Mouse (Mus musculus): ENCODE results near the gene Lcn4.
A peak's percentile ranks its signal among the peaks of the same experiment; 100 is the strongest.

The Lcn4 gene

GRCm38 (mm10) chr2:26671182-26671581 lies at the start of gene Lcn4:
Lcn4 (minus strand) TSS chr2:26671282.
- DNase-seq (ENCODE audit: low spot score), result no peak

GRCm38 (mm10) chr2:26686171-26686675 lies 15.1 kb upstream of the Lcn4 start:
- DNase-seq (ENCODE audit: low spot score), result no peak

- DNase-seq (ENCODE audit: low spot score), result no peak
Measured at GRCm38 (mm10) chr2:26668746-26669145, 2.3 kb downstream of the Lcn4 start.

- peak; percentile 36 for DNase-seq (ENCODE audit: low spot score)
Measured at GRCm38 (mm10) chr2:26663551-26663950, 7.5 kb downstream of the Lcn4 start.

GRCm38 (mm10) chr2:26663112-26663511 lies 8.0 kb downstream of the Lcn4 start:
- DNase-seq (ENCODE audit: low spot score), result no peak

- no peak for DNase-seq (ENCODE audit: low spot score)
Measured at GRCm38 (mm10) chr2:26662509-26662882, 8.6 kb downstream of the Lcn4 start.

GRCm38 (mm10) chr2:26661768-26662508 lies 9.1 kb downstream of the Lcn4 start:
- no peak for DNase-seq (ENCODE audit: low spot score)

- no peak for DNase-seq (ENCODE audit: low spot score)
Measured at GRCm38 (mm10) chr2:26661143-26661752, 9.8 kb downstream of the Lcn4 start.

GRCm38 (mm10) chr2:26657426-26657825 lies 13.7 kb downstream of the Lcn4 start:
- DNase-seq (ENCODE audit: low spot score), result no peak

- no peak for DNase-seq (ENCODE audit: low spot score)
Measured at GRCm38 (mm10) chr2:26654687-26655086, 16.4 kb downstream of the Lcn4 start.

- peak; percentile 74 for DNase-seq (ENCODE audit: low spot score)
Measured at GRCm38 (mm10) chr2:26646643-26647293, 24.3 kb downstream of the Lcn4 start.

GRCm38 (mm10) chr2:26643942-26644341 lies 27.1 kb downstream of the Lcn4 start:
- no peak for DNase-seq (ENCODE audit: low spot score)

- no peak for DNase-seq (ENCODE audit: low spot score)
Measured at GRCm38 (mm10) chr2:26641006-26641647, 30.0 kb downstream of the Lcn4 start.

- peak; percentile 96 for DNase-seq (ENCODE audit: low spot score)
Measured at GRCm38 (mm10) chr2:26639838-26640830, 30.9 kb downstream of the Lcn4 start.

- peak; percentile 24 for DNase-seq (ENCODE audit: low spot score)
Measured at GRCm38 (mm10) chr2:26639083-26639482, 32.0 kb downstream of the Lcn4 start.

GRCm38 (mm10) chr2:26638572-26638971 lies 32.5 kb downstream of the Lcn4 start:
- DNase-seq (ENCODE audit: low spot score), result no peak

GRCm38 (mm10) chr2:26638039-26638438 lies 33.0 kb downstream of the Lcn4 start:
- no peak for DNase-seq (ENCODE audit: low spot score)

- DNase-seq (ENCODE audit: low spot score), result no peak
Measured at GRCm38 (mm10) chr2:26637316-26637932, 33.7 kb downstream of the Lcn4 start.

GRCm38 (mm10) chr2:26636325-26636635 lies 34.8 kb downstream of the Lcn4 start:
- no peak for DNase-seq (ENCODE audit: low spot score)

GRCm38 (mm10) chr2:26635489-26636324 lies 35.4 kb downstream of the Lcn4 start:
- no peak for DNase-seq (ENCODE audit: low spot score)
